Mouse (Mus musculus): ENCODE data around the gene Amot. TPM values are rescaled to one million over a fixed set of nuclear protein-coding genes. Genes with fewer than 3 reads are reported as not detected.

Amot gene
- polyA plus RNA-seq, 1 experiment from 2014 or later: 8.0 TPM

DNA sequence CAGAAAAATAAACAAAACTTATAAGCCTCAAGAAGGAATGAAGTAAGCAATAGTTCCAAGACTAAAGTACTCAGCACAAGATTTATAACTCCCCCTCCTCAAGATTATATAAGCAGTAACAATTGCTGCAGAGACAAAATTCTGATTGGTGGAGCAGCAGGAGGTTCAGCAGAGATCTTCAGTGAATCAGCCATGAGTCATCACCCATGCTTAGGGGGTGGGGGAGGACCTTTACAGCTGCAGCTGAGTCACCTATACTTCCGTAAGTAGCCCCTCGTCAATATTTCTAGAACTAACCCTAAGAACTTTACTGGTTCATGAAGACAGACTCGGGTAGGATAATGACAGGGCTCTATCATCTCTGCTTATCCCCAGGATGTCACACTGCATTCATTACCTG is 43.6 kb downstream of the Amot start:
- Histone ChIP-seq H3K4me1 (ENCODE audit: control insufficient read depth, insufficient read depth, low read length) (no peaks in the 10 kb centered on the region), H3K4me2 (ENCODE audit: low read depth, low read length) (no peak overlapping the region), H3K36me3 (ENCODE audit: control insufficient read depth, insufficient read depth, low read length) (no peaks in the 10 kb centered on the region), H3K9me3 (ENCODE audit: control insufficient read depth, low read length) (no peaks in the 10 kb centered on the region), H3K9ac (replicated peaks; ENCODE audit: low read depth, low read length) (no peak overlapping the region), H3K4me3 (ENCODE audit: low read depth, low read length) (no peak overlapping the region), H3K27me3 (ENCODE audit: control insufficient read depth, insufficient read depth, low read length) (no peaks in the 10 kb centered on the region), H3K27ac (ENCODE audit: low read depth, low read length) (no peak overlapping the region)
- WGBS: 96% methylated on average over 3 of the region's 3 CpGs
- ATAC-seq (ENCODE audit: low read depth): no peak

GRCm38 (mm10) chrX:145456251-145456650 is 48.7 kb downstream of the Amot start:
- Histone ChIP-seq H3K9ac (replicated peaks; ENCODE audit: low read depth, low read length) (no peak overlapping the region), H3K9me3 (ENCODE audit: control insufficient read depth, low read length) (no peaks in the 10 kb centered on the region), H3K36me3 (ENCODE audit: control insufficient read depth, insufficient read depth, low read length) (no peaks in the 10 kb centered on the region), H3K4me2 (ENCODE audit: low read depth, low read length) (no peak overlapping the region), H3K4me1 (ENCODE audit: control insufficient read depth, insufficient read depth, low read length) (no peaks in the 10 kb centered on the region), H3K27me3 (ENCODE audit: control insufficient read depth, insufficient read depth, low read length) (no peaks in the 10 kb centered on the region), H3K4me3 (ENCODE audit: low read depth, low read length) (no peak overlapping the region), H3K27ac (ENCODE audit: low read depth, low read length) (no peak overlapping the region)
- WGBS: 78% methylated on average over 4 of the region's 4 CpGs
- ATAC-seq (ENCODE audit: low read depth): no peak

DNA sequence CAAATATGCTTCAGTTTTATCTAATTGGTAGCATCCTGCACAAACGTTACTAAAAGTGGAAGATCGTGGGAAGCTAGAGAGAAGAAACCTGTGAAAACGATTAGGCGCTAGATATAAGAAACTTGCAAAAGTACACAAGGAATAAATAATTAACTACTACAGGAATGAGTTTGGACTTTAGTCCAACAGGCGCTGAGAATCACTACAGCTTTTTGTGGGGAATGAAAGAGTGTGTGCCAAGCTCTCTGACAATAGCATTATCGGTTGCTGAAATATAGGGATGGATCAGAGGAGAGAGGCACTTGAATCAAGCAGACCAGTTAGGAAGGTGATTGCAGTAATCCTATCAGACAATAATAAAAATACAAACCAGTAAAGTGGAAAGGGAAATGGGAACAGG is 49.4 kb downstream of the Amot start:
- no peaks in the 10 kb centered on the region for H3K27me3 ChIP-seq (ENCODE audit: control insufficient read depth, insufficient read depth, low read length)
- H3K4me2 ChIP-seq (ENCODE audit: low read depth, low read length): no peak overlapping the region
- WGBS: 93% methylated on average over 6 of the region's 6 CpGs
- no peaks in the 10 kb centered on the region for H3K9me3 ChIP-seq (ENCODE audit: control insufficient read depth, low read length)
- no peak overlapping the region for H3K4me3 ChIP-seq (ENCODE audit: low read depth, low read length)
- no peaks in the 10 kb centered on the region for H3K4me1 ChIP-seq (ENCODE audit: control insufficient read depth, insufficient read depth, low read length)
- no peaks in the 10 kb centered on the region for H3K36me3 ChIP-seq (ENCODE audit: control insufficient read depth, insufficient read depth, low read length)
- no peak for ATAC-seq (ENCODE audit: low read depth)
- H3K27ac ChIP-seq (ENCODE audit: low read depth, low read length): no peak overlapping the region
- no peak overlapping the region for H3K9ac ChIP-seq (replicated peaks; ENCODE audit: low read depth, low read length)

DNA sequence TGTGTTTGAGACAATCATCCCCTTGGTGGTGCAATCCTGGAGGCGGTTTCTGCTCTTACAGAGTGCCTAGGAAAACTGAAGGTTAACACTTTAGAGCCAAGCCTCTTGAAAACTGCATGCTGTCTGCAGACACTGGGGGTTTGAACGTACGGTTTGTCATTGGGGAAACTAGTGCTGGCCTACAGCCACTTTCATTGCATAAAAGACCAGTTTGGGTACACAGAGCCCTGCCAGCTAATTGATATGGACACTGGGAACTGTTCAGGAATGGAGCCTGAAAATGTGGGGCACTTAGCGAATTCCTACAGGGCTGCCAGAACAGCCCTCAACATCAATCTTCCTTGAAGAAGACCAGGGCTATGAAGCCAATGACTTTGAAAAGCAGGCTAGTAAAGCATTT is 50.2 kb downstream of the Amot start:
- 74% methylated on average over 4 of the region's 4 CpGs for WGBS
- H3K9me3 ChIP-seq (ENCODE audit: control insufficient read depth, low read length): no peaks in the 10 kb centered on the region
- H3K27me3 ChIP-seq (ENCODE audit: control insufficient read depth, insufficient read depth, low read length): no peaks in the 10 kb centered on the region
- ATAC-seq (ENCODE audit: low read depth): peak; percentile 61; the same call in 1 of the 2 replicates
- no peaks in the 10 kb centered on the region for H3K4me1 ChIP-seq (ENCODE audit: control insufficient read depth, insufficient read depth, low read length)
- H3K27ac ChIP-seq (ENCODE audit: low read depth, low read length): no peak overlapping the region
- no peak overlapping the region for H3K4me3 ChIP-seq (ENCODE audit: low read depth, low read length)
- H3K36me3 ChIP-seq (ENCODE audit: control insufficient read depth, insufficient read depth, low read length): no peaks in the 10 kb centered on the region
- H3K9ac ChIP-seq (replicated peaks; ENCODE audit: low read depth, low read length): no peak overlapping the region
- H3K4me2 ChIP-seq (ENCODE audit: low read depth, low read length): no peak overlapping the region

DNA sequence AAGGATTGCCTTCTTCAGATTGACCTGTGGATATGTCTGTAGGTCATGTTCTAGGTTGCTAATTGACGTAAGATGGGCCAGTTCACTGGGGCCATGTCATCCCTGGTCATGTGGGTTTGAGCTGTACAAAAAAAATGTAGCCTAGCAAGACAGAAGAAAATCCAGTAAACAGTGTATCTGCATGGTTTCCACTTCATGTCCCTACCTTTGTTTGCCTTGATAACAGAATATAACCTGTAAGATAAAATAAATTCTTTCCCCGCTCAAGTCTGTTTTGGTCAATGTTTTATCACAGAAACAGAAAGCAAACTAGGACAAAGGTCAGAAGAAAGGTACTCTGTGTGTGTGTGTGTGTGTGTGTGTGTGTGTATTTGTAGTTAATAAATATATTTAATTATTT is 63.5 kb downstream of the Amot start:
- H3K4me3 ChIP-seq (ENCODE audit: low read depth, low read length): no peak overlapping the region
- H3K36me3 ChIP-seq (ENCODE audit: control insufficient read depth, insufficient read depth, low read length): no peaks in the 10 kb centered on the region
- WGBS: 96% methylated on average over 2 of the region's 2 CpGs
- no peak overlapping the region for H3K27ac ChIP-seq (ENCODE audit: low read depth, low read length)
- no peaks in the 10 kb centered on the region for H3K4me1 ChIP-seq (ENCODE audit: control insufficient read depth, insufficient read depth, low read length)
- H3K27me3 ChIP-seq (ENCODE audit: control insufficient read depth, insufficient read depth, low read length): no peaks in the 10 kb centered on the region
- H3K9ac ChIP-seq (replicated peaks; ENCODE audit: low read depth, low read length): no peak overlapping the region
- no peaks in the 10 kb centered on the region for H3K9me3 ChIP-seq (ENCODE audit: control insufficient read depth, low read length)
- ATAC-seq (ENCODE audit: low read depth): no peak
- no peak overlapping the region for H3K4me2 ChIP-seq (ENCODE audit: low read depth, low read length)

- Histone ChIP-seq H3K9me3 (ENCODE audit: control insufficient read depth, low read length) (no peaks in the 10 kb centered on the region), H3K36me3 (ENCODE audit: control insufficient read depth, insufficient read depth, low read length) (no peaks in the 10 kb centered on the region), H3K4me1 (ENCODE audit: control insufficient read depth, insufficient read depth, low read length) (no peaks in the 10 kb centered on the region), H3K27ac (ENCODE audit: low read depth, low read length) (no peak overlapping the region), H3K4me2 (ENCODE audit: low read depth, low read length) (no peak overlapping the region), H3K4me3 (ENCODE audit: low read depth, low read length) (no peak overlapping the region), H3K27me3 (ENCODE audit: control insufficient read depth, insufficient read depth, low read length) (no peaks in the 10 kb centered on the region), H3K9ac (replicated peaks; ENCODE audit: low read depth, low read length) (no peak overlapping the region)
- 76% methylated on average over 4 of the region's 4 CpGs for WGBS
- no peak for ATAC-seq (ENCODE audit: low read depth)
Measured at GRCm38 (mm10) chrX:145433652-145434051, 71.3 kb downstream of the Amot start.

DNA sequence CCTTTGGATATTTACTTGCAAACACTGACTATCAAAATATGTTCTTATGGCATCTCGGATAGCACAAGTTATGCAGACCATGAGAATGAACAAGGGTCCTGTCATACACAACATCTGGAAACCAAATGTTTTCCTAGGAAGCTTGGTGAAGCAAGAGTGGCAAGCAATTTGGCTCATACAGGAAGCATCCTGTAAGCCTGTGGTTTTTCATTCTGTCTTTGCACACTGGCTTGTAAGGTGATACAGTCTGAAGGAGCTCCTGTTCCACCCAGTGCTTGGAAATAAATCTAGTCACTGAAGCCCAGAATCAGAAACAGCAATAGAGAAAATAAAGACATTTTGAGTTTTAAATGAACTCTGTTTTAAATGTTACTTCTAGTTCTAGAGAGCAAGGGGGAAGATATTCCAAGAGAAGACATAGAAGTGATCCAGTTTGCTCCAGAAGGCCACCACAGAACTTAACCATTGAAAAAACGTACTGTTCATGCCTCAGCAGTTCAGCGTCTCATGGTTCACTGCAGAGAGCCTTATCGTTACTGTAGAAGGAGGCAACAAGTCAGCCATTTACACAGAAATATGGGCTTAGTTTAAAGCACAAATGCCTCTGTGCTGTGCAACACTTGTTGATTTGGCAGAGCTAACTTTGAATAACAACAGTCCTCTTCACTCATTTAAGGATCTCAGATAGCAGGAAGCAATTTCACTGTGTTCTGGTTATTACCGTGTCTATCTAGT is 74.0 kb downstream of the Amot start:
- Histone ChIP-seq H3K4me2 (ENCODE audit: low read depth, low read length) (no peak overlapping the region), H3K9me3 (ENCODE audit: control insufficient read depth, low read length) (no peaks in the 10 kb centered on the region), H3K4me3 (ENCODE audit: low read depth, low read length) (no peak overlapping the region), H3K27ac (ENCODE audit: low read depth, low read length) (no peak overlapping the region), H3K36me3 (ENCODE audit: control insufficient read depth, insufficient read depth, low read length) (no peaks in the 10 kb centered on the region), H3K4me1 (ENCODE audit: control insufficient read depth, insufficient read depth, low read length) (no peaks in the 10 kb centered on the region), H3K27me3 (ENCODE audit: control insufficient read depth, insufficient read depth, low read length) (no peaks in the 10 kb centered on the region), H3K9ac (replicated peaks; ENCODE audit: low read depth, low read length) (no peak overlapping the region)
- ATAC-seq (ENCODE audit: low read depth): no peak
- WGBS: 85% methylated on average over 5 of the region's 5 CpGs

GRCm38 (mm10) chrX:145428811-145429210 is 76.2 kb downstream of the Amot start:
- Histone ChIP-seq H3K9ac (replicated peaks; ENCODE audit: low read depth, low read length) (no peak overlapping the region), H3K4me2 (ENCODE audit: low read depth, low read length) (no peak overlapping the region), H3K36me3 (ENCODE audit: control insufficient read depth, insufficient read depth, low read length) (no peaks in the 10 kb centered on the region), H3K4me3 (ENCODE audit: low read depth, low read length) (no peak overlapping the region), H3K9me3 (ENCODE audit: control insufficient read depth, low read length) (no peaks in the 10 kb centered on the region), H3K27me3 (ENCODE audit: control insufficient read depth, insufficient read depth, low read length) (no peaks in the 10 kb centered on the region), H3K27ac (ENCODE audit: low read depth, low read length) (no peak overlapping the region), H3K4me1 (ENCODE audit: control insufficient read depth, insufficient read depth, low read length) (no peaks in the 10 kb centered on the region)
- 94% methylated on average over 1 of the region's 1 CpGs for WGBS
- no peak for ATAC-seq (ENCODE audit: low read depth)

GRCm38 (mm10) chrX:145424026-145424425 is 81.0 kb downstream of the Amot start:
- Histone ChIP-seq H3K27me3 (ENCODE audit: control insufficient read depth, insufficient read depth, low read length) (no peaks in the 10 kb centered on the region), H3K4me2 (ENCODE audit: low read depth, low read length) (no peak overlapping the region), H3K9ac (replicated peaks; ENCODE audit: low read depth, low read length) (no peak overlapping the region), H3K4me3 (ENCODE audit: low read depth, low read length) (no peak overlapping the region), H3K4me1 (ENCODE audit: control insufficient read depth, insufficient read depth, low read length) (no peaks in the 10 kb centered on the region), H3K9me3 (ENCODE audit: control insufficient read depth, low read length) (no peaks in the 10 kb centered on the region), H3K36me3 (ENCODE audit: control insufficient read depth, insufficient read depth, low read length) (no peaks in the 10 kb centered on the region), H3K27ac (ENCODE audit: low read depth, low read length) (no peak overlapping the region)
- no peak for ATAC-seq (ENCODE audit: low read depth)
- 59% methylated on average over 2 of the region's 2 CpGs for WGBS

Measured in neural tube, embryonic 14.5 days (tissue).